Mouse (Mus musculus): ENCODE results near the gene Tmsb15a. TPM values are rescaled to one million over a fixed set of nuclear protein-coding genes. Genes with fewer than 3 reads are reported as not detected.
A peak's percentile ranks its signal among the peaks of the same experiment; 100 is the strongest.
"Not testable (repeated sequence)": the region's sequence is repeated elsewhere in the genome, so short reads cannot be mapped to it uniquely, and the experiment has no call there.

Gene Tmsb15a
- not detected in 2 replicates for polyA plus RNA-seq (2015; fragmentation: Nextera tagmentation; extraction: Ambion mirVana)

DNA sequence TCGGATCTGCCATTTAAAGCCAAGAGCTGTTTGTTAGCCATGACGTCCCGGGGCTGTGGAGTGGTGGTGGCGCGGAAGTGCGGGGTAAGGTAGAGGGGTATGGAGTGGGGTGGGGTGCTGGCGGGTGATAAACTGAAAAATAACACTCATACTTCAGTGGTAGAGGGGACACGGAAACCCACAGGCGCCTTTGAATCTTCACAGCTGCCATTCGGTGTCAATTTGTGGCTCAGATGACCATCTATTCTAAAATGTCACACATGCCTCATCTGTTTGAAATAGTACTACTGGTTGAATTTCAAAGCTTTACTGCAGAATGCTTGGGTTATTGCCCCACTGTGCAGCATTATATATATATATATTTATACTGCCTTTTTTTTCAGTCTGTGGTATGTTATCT lies at the start of gene Tmsb15a:
Gene Tmsb15a (minus strand): TSS at position 101 of the 400 bp plus-strand sequence.
- Histone ChIP-seq H3K9ac (no peak within 1 kb of the TSS), H3K9me3 (replicated peaks) (no peaks in the 10 kb centered on the region)

DNA sequence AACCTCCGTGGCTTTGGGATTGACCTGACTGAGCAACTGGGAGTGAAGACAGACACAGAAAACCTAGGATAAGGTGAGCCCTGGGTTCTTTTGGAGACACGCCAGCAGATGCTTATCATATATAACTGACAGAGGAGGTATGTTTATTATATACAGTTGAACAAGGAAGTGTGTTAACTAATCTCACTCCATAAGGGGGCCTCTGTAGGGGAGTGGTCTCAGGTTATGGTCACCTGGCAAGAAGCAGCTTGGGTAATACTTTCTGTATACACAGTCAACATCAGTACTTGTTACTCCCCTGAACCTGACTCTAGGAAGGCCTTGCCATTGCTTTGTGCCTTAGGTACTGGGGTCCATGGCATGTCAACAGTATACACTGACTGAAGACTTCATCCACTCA lies 43.5 kb upstream of the Tmsb15a start:
- WGBS, result 83% methylated on average over 2 of the region's 2 CpGs
- Histone ChIP-seq H3K27me3 (no peaks in the 10 kb centered on the region), H3K9me3 (replicated peaks) (no peaks in the 10 kb centered on the region), H3K4me3 (replicated peaks) (no peak overlapping the region), H3K9ac (no peak overlapping the region), H3K27ac (no peak overlapping the region), H3K4me1 (no peaks in the 10 kb centered on the region), H3K36me3 (no peaks in the 10 kb centered on the region), H3K4me2 (no peak overlapping the region)
- no peak for ATAC-seq (replicated peaks; ENCODE audit: low FRiP score)

More for the DNA sequence above, at the start of gene Tmsb15a:
- no peaks in the 10 kb centered on the region for H3K36me3 ChIP-seq
- H3K27me3 ChIP-seq, result peaks cover 31% of the 10 kb centered on the region
- no peaks in the 10 kb centered on the region for H3K4me1 ChIP-seq
- H3K27ac ChIP-seq, result no peak within 1 kb of the TSS
- WGBS, result 84% methylated on average over 10 of the region's 10 CpGs
- ATAC-seq (replicated peaks; ENCODE audit: low FRiP score), result no peak
- H3K4me2 ChIP-seq, result no peak within 1 kb of the TSS
- H3K4me3 ChIP-seq (replicated peaks), result no peak within 1 kb of the TSS

DNA sequence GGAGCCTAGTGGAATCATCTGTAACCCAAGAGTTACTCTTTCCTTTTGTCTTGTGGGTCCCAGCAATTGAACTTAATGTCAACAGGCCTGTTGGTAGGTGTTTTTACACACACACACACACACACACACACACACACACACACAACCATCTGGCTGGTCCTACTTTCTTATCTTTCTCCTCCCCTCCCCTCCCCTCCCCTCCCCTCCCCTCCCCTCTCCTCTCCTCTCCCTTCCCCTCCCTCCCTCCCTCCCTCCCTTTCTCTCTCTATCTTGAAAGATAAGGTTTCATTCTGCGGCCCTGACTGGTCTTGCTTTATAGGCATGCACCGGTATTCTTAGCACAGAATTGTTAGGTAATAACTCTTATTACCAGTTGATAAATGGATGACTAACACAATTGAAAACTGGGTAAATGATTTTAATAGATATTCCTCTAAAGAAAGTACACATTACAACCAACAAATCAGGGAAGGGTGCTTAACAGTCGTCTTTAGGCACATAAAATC lies 43.0 kb upstream of the Tmsb15a start:
- H3K27ac ChIP-seq, result no peak overlapping the region
- H3K9me3 ChIP-seq (replicated peaks), result no peaks in the 10 kb centered on the region
- H3K27me3 ChIP-seq, result no peaks in the 10 kb centered on the region
- 48% methylated on average over 2 of the region's 3 CpGs for WGBS
- H3K4me1 ChIP-seq, result no peaks in the 10 kb centered on the region
- no peak overlapping the region for H3K4me3 ChIP-seq (replicated peaks)
- H3K9ac ChIP-seq, result no peak overlapping the region
- H3K36me3 ChIP-seq, result no peaks in the 10 kb centered on the region
- no peak overlapping the region for H3K4me2 ChIP-seq
- no peak for ATAC-seq (replicated peaks; ENCODE audit: low FRiP score)

DNA sequence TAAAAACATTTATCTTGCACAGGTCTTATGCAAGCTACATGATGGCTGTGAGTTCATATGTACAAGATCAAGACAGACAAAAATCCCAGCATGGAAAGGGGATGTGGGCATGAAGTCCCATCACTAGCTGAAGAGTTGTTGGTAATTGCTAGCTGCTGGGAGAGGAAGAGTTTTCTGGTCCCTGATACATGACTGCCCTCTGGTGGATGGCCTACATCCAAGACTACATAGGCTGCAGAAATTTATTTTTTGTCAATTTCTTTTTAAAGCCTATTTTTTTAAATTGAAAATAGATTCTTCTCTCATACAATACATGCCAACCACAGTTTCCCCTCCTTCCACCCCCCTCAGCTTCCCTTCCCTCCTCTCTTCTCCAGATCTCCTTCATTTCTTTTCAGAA lies 36.6 kb upstream of the Tmsb15a start:
- H3K9me3 ChIP-seq (replicated peaks), result no peaks in the 10 kb centered on the region
- no peak overlapping the region for H3K4me2 ChIP-seq
- no peak overlapping the region for H3K4me3 ChIP-seq (replicated peaks)
- no peak overlapping the region for H3K27ac ChIP-seq
- no peaks in the 10 kb centered on the region for H3K4me1 ChIP-seq
- peaks cover 10% of the 10 kb centered on the region; the same call in 1 of the 2 replicates for H3K36me3 ChIP-seq
- H3K9ac ChIP-seq, result no peak overlapping the region
- H3K27me3 ChIP-seq, result peaks cover 11% of the 10 kb centered on the region; the same call in 1 of the 2 replicates
- ATAC-seq (replicated peaks; ENCODE audit: low FRiP score), result no peak

DNA sequence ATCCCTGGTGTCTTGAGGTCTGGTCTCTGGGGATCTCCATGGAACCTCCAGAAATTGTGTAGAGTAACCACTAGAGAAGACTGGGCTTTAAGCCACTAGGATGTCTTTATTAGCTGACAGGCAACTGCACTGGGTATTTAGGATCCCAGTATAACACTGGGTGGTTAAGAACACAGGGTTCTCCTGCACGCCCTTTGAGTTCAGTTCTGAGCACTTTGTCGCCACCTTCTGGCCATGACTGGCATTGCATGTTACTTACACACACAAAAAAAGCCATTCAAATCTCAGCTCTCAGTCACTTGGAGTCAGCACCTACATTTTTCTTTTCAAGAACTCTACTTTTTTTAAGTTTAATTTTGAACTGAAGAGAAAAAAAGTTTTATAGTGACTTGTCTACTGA lies 27.8 kb upstream of the Tmsb15a start:
- ATAC-seq (replicated peaks; ENCODE audit: low FRiP score), result no peak
- H3K27me3 ChIP-seq, result peaks cover 3% of the 10 kb centered on the region; the same call in 1 of the 2 replicates
- no peak overlapping the region for H3K27ac ChIP-seq
- H3K4me3 ChIP-seq (replicated peaks), result no peak overlapping the region
- peaks cover 24% of the 10 kb centered on the region; the same call in 1 of the 2 replicates for H3K36me3 ChIP-seq
- no peaks in the 10 kb centered on the region for H3K9me3 ChIP-seq (replicated peaks)
- WGBS, result 5% methylated on average over 2 of the region's 2 CpGs
- H3K4me1 ChIP-seq, result no peaks in the 10 kb centered on the region
- no peak overlapping the region for H3K4me2 ChIP-seq
- H3K9ac ChIP-seq, result no peak overlapping the region

DNA sequence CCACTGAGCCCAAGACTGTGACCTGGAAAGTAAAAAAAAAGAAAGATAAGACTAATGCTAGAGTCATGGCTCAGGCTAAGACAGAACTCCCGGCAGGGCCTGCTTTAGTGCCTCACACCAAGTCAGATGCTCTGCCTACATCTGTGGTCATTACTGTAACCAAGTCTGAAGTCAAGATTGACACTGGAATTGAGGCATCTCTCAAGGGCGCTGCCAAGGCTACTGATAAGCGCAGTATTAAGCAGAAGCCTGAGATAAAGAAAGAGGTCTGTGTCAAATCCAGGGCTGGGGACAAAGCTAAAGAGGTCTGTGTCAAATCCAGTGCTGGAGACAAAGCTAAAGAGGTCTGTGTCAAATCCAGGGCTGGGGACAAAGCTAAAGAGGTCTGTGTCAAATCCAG lies 20.3 kb upstream of the Tmsb15a start:
- 88% methylated on average over 3 of the region's 3 CpGs for WGBS
- not testable (repeated sequence) for H3K4me2 ChIP-seq; ATAC-seq (replicated peaks; ENCODE audit: low FRiP score); H3K9ac ChIP-seq; H3K4me3 ChIP-seq (replicated peaks); H3K4me1 ChIP-seq; H3K27ac ChIP-seq; H3K9me3 ChIP-seq (replicated peaks)
- Histone ChIP-seq H3K36me3 (peaks cover 14% of the 10 kb centered on the region), H3K27me3 (peaks cover 20% of the 10 kb centered on the region)

DNA sequence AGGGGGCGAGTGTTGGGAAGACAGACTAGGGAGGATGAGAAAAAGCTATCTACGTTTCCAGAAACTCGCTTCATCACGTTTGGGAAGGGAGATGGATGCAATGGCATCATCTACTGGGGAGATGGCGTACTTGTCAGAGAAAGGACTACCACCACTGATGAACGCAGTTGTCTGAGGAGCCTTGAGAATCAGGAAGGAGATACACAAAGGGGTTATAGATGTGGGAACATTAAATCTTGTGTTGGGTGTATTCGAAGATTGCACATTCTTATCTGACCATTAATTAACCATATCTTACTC lies 17.9 kb upstream of the Tmsb15a start:
- H3K4me3 ChIP-seq (replicated peaks), result peak overlapping the region; percentile 65
- H3K36me3 ChIP-seq, result peaks cover 8% of the 10 kb centered on the region; the same call in 1 of the 2 replicates
- H3K27ac ChIP-seq, result peak overlapping the region; percentile 81
- H3K27me3 ChIP-seq, result peaks cover 25% of the 10 kb centered on the region
- peak; percentile 19; the same call in 1 of the 2 replicates for ATAC-seq (replicated peaks; ENCODE audit: low FRiP score)
- 36% methylated on average over 7 of the region's 7 CpGs for WGBS
- no peaks in the 10 kb centered on the region for H3K9me3 ChIP-seq (replicated peaks)
- peaks cover 5% of the 10 kb centered on the region; the same call in 1 of the 2 replicates for H3K4me1 ChIP-seq
- H3K9ac ChIP-seq, result peak overlapping the region; percentile 65
- H3K4me2 ChIP-seq, result peak overlapping the region; percentile 58

DNA sequence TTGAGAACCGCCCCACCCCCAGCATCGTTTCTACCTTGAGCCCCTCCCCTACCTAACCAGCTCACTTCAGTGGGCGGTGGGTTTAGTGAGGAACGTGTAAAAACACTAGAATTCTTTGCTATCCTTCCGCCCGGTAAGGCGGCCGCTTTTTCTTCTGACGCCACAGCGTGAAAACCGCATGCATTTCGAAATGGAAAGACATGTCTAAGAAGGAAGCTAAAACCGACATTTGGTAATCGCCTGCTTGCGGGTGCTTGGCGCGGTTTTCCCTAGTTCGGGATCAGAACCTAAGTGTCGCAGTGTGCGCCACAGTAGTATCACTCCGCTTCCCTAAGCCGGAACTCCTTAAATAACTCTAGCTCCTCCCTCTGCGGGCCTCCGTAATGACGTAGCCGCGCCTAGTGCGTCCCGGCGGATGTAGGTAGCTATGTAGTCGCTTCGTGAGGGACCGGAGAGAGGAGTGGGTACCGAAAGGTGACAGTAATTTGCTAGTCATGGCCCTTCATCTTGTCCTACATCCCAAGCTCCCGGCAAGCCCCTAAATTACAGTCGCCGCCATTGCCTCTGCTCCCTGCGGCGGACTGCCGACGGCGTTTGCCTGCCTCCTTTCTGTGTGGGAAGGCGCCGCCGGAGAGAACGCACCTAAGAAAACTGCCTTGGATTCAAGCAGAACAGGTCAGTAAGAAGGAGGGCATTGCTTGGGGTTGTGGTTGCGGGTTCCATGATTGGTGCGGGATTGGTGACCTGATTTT lies 17.4 kb upstream of the Tmsb15a start, which contains the start of the genes Armcx5 and Gprasp1:
Gene Armcx5 (plus strand): TSS at position 430 of the 752 bp plus-strand sequence.
Gene Gprasp1 (plus strand): TSS at position 430 of the 752 bp plus-strand sequence.
- Histone ChIP-seq H3K27ac (peak within 1 kb of the TSS; percentile 81), H3K4me2 (peak within 1 kb of the TSS; percentile 58), H3K36me3 (peaks cover 8% of the 10 kb centered on the region; the same call in 1 of the 2 replicates), H3K27me3 (peaks cover 22% of the 10 kb centered on the region), H3K9ac (peak within 1 kb of the TSS; percentile 65), H3K9me3 (replicated peaks) (no peaks in the 10 kb centered on the region), H3K4me1 (peaks cover 5% of the 10 kb centered on the region; the same call in 1 of the 2 replicates), H3K4me3 (replicated peaks) (peak within 1 kb of the TSS; percentile 65)
- 18% methylated on average over 48 of the region's 48 CpGs for WGBS
- ATAC-seq (replicated peaks; ENCODE audit: low FRiP score), result peak; percentile 99

DNA sequence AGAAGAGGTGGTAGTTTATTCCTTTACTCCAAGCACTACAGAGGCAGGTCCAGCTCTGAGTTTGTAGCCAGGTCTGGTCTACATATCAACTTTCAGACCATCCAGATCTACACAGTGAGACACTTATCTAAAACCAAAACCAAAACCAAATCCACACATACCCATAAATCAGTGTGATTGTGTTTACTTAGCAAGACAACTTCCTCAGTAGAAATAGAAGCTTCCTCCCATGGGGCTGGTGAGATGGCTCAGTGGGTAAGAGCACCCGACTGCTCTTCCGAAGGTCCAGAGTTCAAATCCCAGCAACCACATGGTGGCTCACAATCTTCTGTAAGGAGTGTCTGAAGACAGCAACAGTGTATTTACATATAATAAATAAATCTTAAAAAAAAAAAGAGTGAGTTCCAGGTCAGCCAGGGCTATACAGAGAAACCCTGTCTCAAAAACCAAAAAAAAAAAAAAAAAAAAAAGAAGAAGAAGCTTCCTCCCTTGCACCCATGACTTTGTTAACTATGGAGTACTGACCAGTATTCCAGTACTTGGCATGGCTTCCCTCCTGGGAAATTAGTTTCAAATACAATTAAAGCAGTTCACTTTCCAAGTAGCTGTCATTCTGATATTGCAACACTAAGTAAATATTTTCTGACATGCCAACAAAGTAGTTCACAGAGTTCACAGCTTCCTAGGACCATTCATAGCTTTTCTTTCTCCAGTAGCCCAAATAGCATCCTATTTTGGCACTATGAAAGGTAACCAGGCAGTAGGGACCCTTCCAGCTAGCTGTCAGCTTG lies 13.9 kb upstream of the Tmsb15a start:
- Histone ChIP-seq H3K9ac (no peak overlapping the region), H3K27ac (no peak overlapping the region), H3K27me3 (peaks cover 20% of the 10 kb centered on the region), H3K4me1 (peaks cover 5% of the 10 kb centered on the region; the same call in 1 of the 2 replicates), H3K4me2 (no peak overlapping the region), H3K36me3 (no peaks in the 10 kb centered on the region), H3K9me3 (replicated peaks) (no peaks in the 10 kb centered on the region), H3K4me3 (replicated peaks) (no peak overlapping the region)
- ATAC-seq (replicated peaks; ENCODE audit: low FRiP score), result no peak
- 82% methylated on average over 2 of the region's 2 CpGs for WGBS

DNA sequence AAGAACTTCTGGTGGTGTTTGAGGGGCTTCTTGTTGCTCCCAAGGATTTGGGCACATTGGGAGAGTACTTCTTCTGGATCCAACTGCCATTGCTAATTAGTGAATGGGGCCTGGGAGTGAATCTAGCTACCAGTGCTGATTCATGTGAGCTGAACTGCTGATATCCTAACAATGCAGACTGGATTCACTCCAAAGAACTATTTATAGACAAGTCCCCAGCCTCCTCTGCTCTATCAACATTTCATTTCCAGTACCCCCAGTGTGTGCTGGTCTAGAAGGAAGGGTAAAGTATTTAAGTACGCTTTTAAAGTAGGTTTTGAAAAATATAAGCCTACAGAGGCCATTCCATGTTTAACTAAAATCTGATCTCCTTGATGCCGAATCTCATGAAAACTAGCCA lies 12.2 kb downstream of the Tmsb15a start:
- no peak for ATAC-seq (replicated peaks; ENCODE audit: low FRiP score)

DNA sequence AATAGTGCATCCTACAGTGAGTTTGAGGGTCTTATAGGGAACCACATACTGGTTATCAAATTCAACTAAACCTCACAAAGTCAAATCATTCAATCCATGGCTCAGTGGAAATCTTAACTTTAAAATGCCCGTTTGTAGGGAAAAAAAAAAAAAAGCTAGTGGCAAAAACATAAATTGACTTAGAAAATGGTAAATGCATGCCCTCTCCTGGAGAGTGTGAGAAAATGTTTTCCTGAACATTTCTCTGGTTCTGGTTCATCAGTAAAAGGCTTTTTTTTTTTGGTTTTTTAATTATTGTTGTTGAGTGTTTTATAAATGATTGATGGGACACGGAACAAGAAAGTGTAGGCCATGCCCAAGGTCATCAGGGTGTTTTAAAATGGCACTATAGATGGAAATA lies 20.7 kb downstream of the Tmsb15a start:
- H3K27me3 ChIP-seq, result peaks cover 12% of the 10 kb centered on the region
- no peak overlapping the region for H3K4me2 ChIP-seq
- H3K9me3 ChIP-seq (replicated peaks), result no peaks in the 10 kb centered on the region
- no peak overlapping the region for H3K4me3 ChIP-seq (replicated peaks)
- H3K9ac ChIP-seq, result no peak overlapping the region
- H3K36me3 ChIP-seq, result no peaks in the 10 kb centered on the region
- no peak overlapping the region for H3K27ac ChIP-seq
- ATAC-seq (replicated peaks; ENCODE audit: low FRiP score), result no peak
- H3K4me1 ChIP-seq, result no peaks in the 10 kb centered on the region
- WGBS, result 36% methylated on average over 2 of the region's 2 CpGs

More for the DNA sequence above, 12.2 kb downstream of the Tmsb15a start:
- Histone ChIP-seq H3K27ac (no peak overlapping the region), H3K4me1 (no peaks in the 10 kb centered on the region), H3K4me3 (replicated peaks) (no peak overlapping the region), H3K9ac (no peak overlapping the region), H3K27me3 (peaks cover 15% of the 10 kb centered on the region), H3K4me2 (no peak overlapping the region), H3K9me3 (replicated peaks) (no peaks in the 10 kb centered on the region), H3K36me3 (no peaks in the 10 kb centered on the region)
- WGBS, result 79% methylated on average over 2 of the region's 2 CpGs

DNA sequence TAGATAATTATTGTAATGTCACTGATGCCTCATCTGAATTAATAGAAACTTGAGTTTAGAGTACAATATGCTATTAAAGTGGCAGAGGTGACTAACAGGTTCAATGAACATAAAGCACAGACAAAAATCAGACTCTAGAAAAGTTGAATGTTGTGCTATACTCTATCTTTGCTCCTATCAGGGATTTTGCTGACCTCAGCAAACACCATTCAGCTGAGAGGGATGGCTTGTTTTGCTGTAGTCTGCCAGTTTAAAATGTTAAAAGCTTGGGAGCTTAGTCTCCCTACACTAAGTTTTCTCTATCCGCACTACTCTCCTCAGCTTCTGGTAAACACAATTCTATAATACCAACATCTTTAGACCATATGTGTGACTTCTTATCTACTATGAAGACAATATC lies 21.9 kb downstream of the Tmsb15a start:
- Histone ChIP-seq H3K4me1 (no peaks in the 10 kb centered on the region), H3K36me3 (no peaks in the 10 kb centered on the region), H3K27me3 (peaks cover 10% of the 10 kb centered on the region), H3K4me2 (no peak overlapping the region), H3K9me3 (replicated peaks) (no peaks in the 10 kb centered on the region), H3K9ac (no peak overlapping the region), H3K4me3 (replicated peaks) (no peak overlapping the region), H3K27ac (no peak overlapping the region)
- no peak for ATAC-seq (replicated peaks; ENCODE audit: low FRiP score)
- WGBS, result 94% methylated on average over 1 of the region's 1 CpGs
